In genomic region chr11:59098339-59098738, GRCm38 (mm10) we compare ENCODE assay signal across 8 mouse cellular contexts. TPM values are rescaled to one million over a fixed set of nuclear protein-coding genes. Genes with fewer than 3 reads are reported as not detected.
DNase-seq lines count a peak whose midpoint lies in the region; ATAC-seq and TF ChIP-seq lines count a peak whose summit lies in the region.

No protein-coding gene starts in this region.

- 32% methylated on average over 2 of the region's 2 CpGs for WGBS in forebrain, postnatal 0 days
- WGBS in forebrain, embryonic 10.5 days: 28% methylated on average over 2 of the region's 2 CpGs
- 31% methylated on average over 2 of the region's 2 CpGs for WGBS in midbrain, postnatal 0 days
- 23% methylated on average over 2 of the region's 2 CpGs for WGBS in midbrain, embryonic 16.5 days
- WGBS in bone marrow, adult 2 months: 20% methylated on average over 2 of the region's 2 CpGs

- no peak for ATAC-seq in forebrain, postnatal 0 days
- ATAC-seq in midbrain, postnatal 0 days (ENCODE audit: low FRiP score): no peak
- ATAC-seq in midbrain, embryonic 16.5 days: no peak
- ATAC-seq in megakaryocyte, adult 5-6 weeks (ENCODE audit: poor library complexity, severe bottlenecking): no peak

- DNase-seq in forebrain, postnatal 0 days: peak; percentile 18
- no peak for DNase-seq in forebrain, embryonic 10.5 days (ENCODE audit: extremely low spot score, low spot score)
- peak; percentile 26 for DNase-seq in midbrain, postnatal 0 days (ENCODE audit: low spot score)
- DNase-seq in induced T-regulatory cell, adult 2 months (ENCODE audit: low read depth): peak; percentile 68
- DNase-seq in retina, postnatal 7 days (ENCODE audit: low read depth, low spot score): peak; percentile 8

- TF ChIP-seq POLR2A in bone marrow, adult 2 months (IDR thresholded peaks at IDR 0.05; ENCODE audit: borderline replicate concordance, control insufficient read depth, low read depth, low read length): no peak

- no peak overlapping the region for H3K4me3 ChIP-seq in forebrain, postnatal 0 days (ENCODE audit: low read depth, low read length)
- H3K4me3 ChIP-seq in forebrain, embryonic 10.5 days: no peak overlapping the region
- H3K4me3 ChIP-seq in midbrain, postnatal 0 days (ENCODE audit: low read depth, low read length): no peak overlapping the region
- no peak overlapping the region for H3K4me3 ChIP-seq in midbrain, embryonic 16.5 days (ENCODE audit: low read depth, low read length)
- no peak overlapping the region for H3K4me3 ChIP-seq in bone marrow, adult 2 months (replicated peaks; ENCODE audit: control insufficient read depth, low read depth, low read length)

- H3K27ac ChIP-seq in forebrain, postnatal 0 days (ENCODE audit: low read depth, low read length): no peak overlapping the region
- no peak overlapping the region for H3K27ac ChIP-seq in forebrain, embryonic 10.5 days
- H3K27ac ChIP-seq in midbrain, postnatal 0 days (ENCODE audit: low read depth, low read length): no peak overlapping the region
- no peak overlapping the region for H3K27ac ChIP-seq in midbrain, embryonic 16.5 days (ENCODE audit: low read length)
- H3K27ac ChIP-seq in bone marrow, adult 2 months (ENCODE audit: control insufficient read depth, insufficient read depth, low read depth, low read length, poor library complexity): no peak overlapping the region

- H3K9ac ChIP-seq in forebrain, postnatal 0 days: no peak overlapping the region
- H3K9ac ChIP-seq in midbrain, postnatal 0 days (replicated peaks; ENCODE audit: low read length, poor library complexity, severe bottlenecking): no peak overlapping the region
- no peak overlapping the region for H3K9ac ChIP-seq in midbrain, embryonic 16.5 days (ENCODE audit: low read depth, low read length)

- TF ChIP-seq CTCF in forebrain, postnatal 0 days (IDR thresholded peaks at IDR 0.05; ENCODE audit: low read depth): peak; percentile 47; the same call in 1 of the 2 replicates
- TF ChIP-seq CTCF in midbrain, postnatal 0 days (IDR thresholded peaks at IDR 0.05): peak; percentile 50
- TF ChIP-seq CTCF in bone marrow, adult 2 months (IDR thresholded peaks at IDR 0.05; ENCODE audit: control insufficient read depth, insufficient read depth, low read length): peak; percentile 49

- no peaks in the 10 kb centered on the region for H3K27me3 ChIP-seq in forebrain, postnatal 0 days (ENCODE audit: insufficient read depth, low read length)
- no peaks in the 10 kb centered on the region for H3K27me3 ChIP-seq in forebrain, embryonic 10.5 days (ENCODE audit: poor library complexity, severe bottlenecking)
- no peaks in the 10 kb centered on the region for H3K27me3 ChIP-seq in midbrain, postnatal 0 days (ENCODE audit: insufficient read depth, low read length)
- no peaks in the 10 kb centered on the region for H3K27me3 ChIP-seq in midbrain, embryonic 16.5 days (ENCODE audit: control insufficient read depth, insufficient read depth, low read depth, low read length)

- H3K4me1 ChIP-seq in forebrain, postnatal 0 days (ENCODE audit: insufficient read depth): no peaks in the 10 kb centered on the region
- no peaks in the 10 kb centered on the region for H3K4me1 ChIP-seq in forebrain, embryonic 10.5 days
- H3K4me1 ChIP-seq in midbrain, postnatal 0 days (ENCODE audit: insufficient read depth, low read length): no peaks in the 10 kb centered on the region
- no peaks in the 10 kb centered on the region for H3K4me1 ChIP-seq in midbrain, embryonic 16.5 days (ENCODE audit: control insufficient read depth, insufficient read depth, low read length)
- H3K4me1 ChIP-seq in bone marrow, adult 2 months (ENCODE audit: control insufficient read depth, insufficient read depth, low read length): no peaks in the 10 kb centered on the region

- H3K4me2 ChIP-seq in forebrain, postnatal 0 days (ENCODE audit: low read depth): no peak overlapping the region
- H3K4me2 ChIP-seq in midbrain, postnatal 0 days (ENCODE audit: low read depth, low read length, poor library complexity, severe bottlenecking): no peak overlapping the region
- no peak overlapping the region for H3K4me2 ChIP-seq in midbrain, embryonic 16.5 days (ENCODE audit: low read length)

- no peaks in the 10 kb centered on the region for H3K36me3 ChIP-seq in forebrain, postnatal 0 days (ENCODE audit: insufficient read depth)
- H3K36me3 ChIP-seq in forebrain, embryonic 10.5 days (replicated peaks): no peaks in the 10 kb centered on the region
- H3K36me3 ChIP-seq in midbrain, postnatal 0 days (ENCODE audit: insufficient read depth, low read length): no peaks in the 10 kb centered on the region
- no peaks in the 10 kb centered on the region for H3K36me3 ChIP-seq in midbrain, embryonic 16.5 days (ENCODE audit: control insufficient read depth, insufficient read depth, low read length)

- no peaks in the 10 kb centered on the region for H3K9me3 ChIP-seq in forebrain, postnatal 0 days (ENCODE audit: low read length)
- H3K9me3 ChIP-seq in forebrain, embryonic 10.5 days: peaks cover 3% of the 10 kb centered on the region; the same call in 1 of the 2 replicates
- no peaks in the 10 kb centered on the region for H3K9me3 ChIP-seq in midbrain, postnatal 0 days (ENCODE audit: low read length)
- no peaks in the 10 kb centered on the region for H3K9me3 ChIP-seq in midbrain, embryonic 16.5 days (replicated peaks; ENCODE audit: control insufficient read depth, low read length, poor library complexity, severe bottlenecking)

RNA-seq across cellular contexts. Expression of gene Obscn, which starts 37.9 kb away (rescaled TPM):
- 1.5 and 1.7 TPM in 2 replicates for total RNA-seq in forebrain, postnatal 0 days (2014; rRNA removed)
- 0.23 and 0.31 TPM in 2 replicates for polyA plus RNA-seq in forebrain, postnatal 0 days (2015; fragmentation: Nextera tagmentation; extraction: Ambion mirVana)
- polyA plus RNA-seq in forebrain, embryonic 10.5 days (2016; fragmentation: Nextera tagmentation; extraction: Ambion mirVana): 0.01 TPM in 1 of 2 replicates, not detected in the other
- total RNA-seq in midbrain, postnatal 0 days (2014; rRNA removed): 2.1 and 4.0 TPM in 2 replicates
- 0.38 and 0.39 TPM in 2 replicates for polyA plus RNA-seq in midbrain, postnatal 0 days (2015; fragmentation: Nextera tagmentation; extraction: Ambion mirVana)
- 0.29 and 0.36 TPM in 2 replicates for polyA plus RNA-seq in midbrain, embryonic 16.5 days (2015; fragmentation: Nextera tagmentation; extraction: Ambion mirVana)
- 1.3 and 5.0 TPM in 2 replicates for polyA plus RNA-seq in bone marrow, adult 2 months (2011; ENCODE audit: insufficient read depth, insufficient read length, low replicate concordance, missing spikeins)
- total RNA-seq in megakaryocyte, adult 5-6 weeks (2015): not detected in 2 replicates
- total RNA-seq in megakaryocyte, adult 5-6 weeks (2017): not detected in 2 replicates
